Mouse (Mus musculus) heart, adult 2 months (tissue): ENCODE results near the gene AC140267.1. TPM values are rescaled to one million over a fixed set of nuclear protein-coding genes. Genes with fewer than 3 reads are reported as not detected.

ENCODE experiments used
- DNase-seq, 2 experiments: peaks; one replicate each; pipeline ENCODE4 v3.0.0; 2021
- H3K27ac ChIP-seq: fragments of 200-600 bp; 2 replicates; pipeline ENCODE4 v1.8.1; 2022
- H3K27me3 ChIP-seq: fragments of 200-500 bp; 2 replicates; pipeline ENCODE4 v1.6.1; 2012; ENCODE audit warnings: mild to moderate bottlenecking, low read length, inconsistent platforms, mixed read lengths; ENCODE audit not compliant: control insufficient read depth, insufficient read depth
- H3K36me3 ChIP-seq: fragments of 200-500 bp; 2 replicates; pipeline ENCODE4 v1.6.1; 2012; ENCODE audit warnings: low read length, inconsistent platforms; ENCODE audit not compliant: control insufficient read depth, insufficient read depth
- H3K4me1 ChIP-seq: fragments of 200-500 bp; 2 replicates; pipeline ENCODE4 v1.6.1; 2011; ENCODE audit warnings: low read length; ENCODE audit not compliant: control insufficient read depth, insufficient read depth
- H3K4me3 ChIP-seq: fragments of 200-600 bp; 2 replicates; pipeline ENCODE4 v1.8.1; 2022
- H3K79me2 ChIP-seq: fragments of 200-500 bp; replicated peaks from 2 replicates; pipeline ENCODE4 v1.6.1; 2012; ENCODE audit warnings: mild to moderate bottlenecking, inconsistent platforms, low read length, moderate library complexity, mixed read lengths; ENCODE audit not compliant: control insufficient read depth, insufficient read depth
- H3K9ac ChIP-seq: fragments of 200-500 bp; 2 replicates; pipeline ENCODE4 v1.6.1; 2012; ENCODE audit warnings: low read depth, mild to moderate bottlenecking, control low read depth, inconsistent platforms, low read length, mixed read lengths
- CTCF ChIP-seq: fragments of 200-600 bp; IDR thresholded peaks from 2 replicates; pipeline ENCODE4 v1.8.1; 2022; ENCODE audit warnings: antibody characterized with exemption, mild to moderate bottlenecking, moderate library complexity
- EP300 ChIP-seq: fragments of 200-500 bp; IDR thresholded peaks from 2 replicates; pipeline ENCODE4 v1.6.1; 2011; ENCODE audit warnings: low read depth, low read length, control low read depth; ENCODE audit not compliant: insufficient read depth
- POLR2A ChIP-seq: fragments of 200-500 bp; IDR thresholded peaks from 2 replicates; pipeline ENCODE4 v1.6.1; 2011; ENCODE audit warnings: mild to moderate bottlenecking, low read depth, low read length, control low read depth; ENCODE audit not compliant: insufficient read depth
- WGBS: fragments of 180-500 bp; shearing (Covaris S2); methylation state at CpG from one replicate; pipeline ENCODE4 v1.1.7; 2018; 5-methylcytosine and 5-hydroxymethylcytosine counted together
- intact Hi-C: fragments of 180-260 bp; cut with DNase I; formaldehyde crosslinking; loops from one replicate; pipeline ENCODE4 v1.15.1; 2025
- polyA plus RNA-seq: library from polyadenylated mRNA; depleted of rRNA; stranded (reverse); fragments of >200 nt; gene quantifications from 2 replicates; pipeline ENCODE4 v1.2.3, GENCODE M21; 2012
- total RNA-seq, 2 experiments: library from RNA; stranded (reverse); gene quantifications; 2 replicates each; pipeline ENCODE4 v1.2.3; 2021

AC140267.1 gene
- total and polyA plus RNA-seq, 3 experiments = 10.3 to 29.5 TPM; not detected in 1

GRCm38 (mm10) chr15:80199556-80199955 lies 36.1 kb upstream of the AC140267.1 start:
- Histone ChIP-seq H3K36me3 (no peaks in the 10 kb centered on the region), H3K9ac (no peak overlapping the region), H3K27me3 (no peaks in the 10 kb centered on the region), H3K79me2 (no peaks in the 10 kb centered on the region), H3K27ac (no peak overlapping the region), H3K4me3 (no peak overlapping the region), H3K4me1 (no peaks in the 10 kb centered on the region)
- 88% methylated on average over 2 of the region's 2 CpGs for WGBS
- TF ChIP-seq EP300 (no peak), CTCF (no peak), POLR2A (no peak)
- intact Hi-C loops = no loop called here
- no peak for DNase-seq

GRCm38 (mm10) chr15:80202111-80202775 lies 33.4 kb upstream of the AC140267.1 start:
- Histone ChIP-seq H3K4me3 (no peak overlapping the region), H3K9ac (no peak overlapping the region), H3K27ac (no peak overlapping the region), H3K27me3 (no peaks in the 10 kb centered on the region), H3K36me3 (no peaks in the 10 kb centered on the region), H3K4me1 (no peaks in the 10 kb centered on the region), H3K79me2 (no peaks in the 10 kb centered on the region)
- intact Hi-C loops = no loop called here
- WGBS = 67% methylated on average over 6 of the region's 6 CpGs
- DNase-seq = no peak
- no peak for TF ChIP-seq CTCF

- 36% methylated on average over 4 of the region's 4 CpGs for WGBS
- Histone ChIP-seq H3K4me3 (no peak overlapping the region), H3K4me1 (no peaks in the 10 kb centered on the region), H3K36me3 (no peaks in the 10 kb centered on the region), H3K27ac (no peak overlapping the region), H3K27me3 (no peaks in the 10 kb centered on the region), H3K9ac (no peak overlapping the region), H3K79me2 (no peaks in the 10 kb centered on the region)
- intact Hi-C loops = no loop called here
- no peak for DNase-seq
- TF ChIP-seq EP300 (no peak), CTCF (no peak), POLR2A (no peak)
Observed at GRCm38 (mm10) chr15:80203406-80203805, 32.2 kb upstream of the AC140267.1 start.

GRCm38 (mm10) chr15:80206057-80206565 lies 29.5 kb upstream of the AC140267.1 start:
- H3K27me3 ChIP-seq = no peaks in the 10 kb centered on the region
- DNase-seq = no peak
- H3K36me3 ChIP-seq = no peaks in the 10 kb centered on the region
- TF ChIP-seq EP300 (no peak), CTCF (no peak), POLR2A (no peak)
- intact Hi-C loops = no loop called here
- no peaks in the 10 kb centered on the region for H3K79me2 ChIP-seq
- no peak overlapping the region for H3K4me3 ChIP-seq
- 79% methylated on average over 3 of the region's 3 CpGs for WGBS
- H3K27ac ChIP-seq = no peak overlapping the region
- H3K4me1 ChIP-seq = no peaks in the 10 kb centered on the region
- no peak overlapping the region for H3K9ac ChIP-seq

- TF ChIP-seq CTCF (no peak), EP300 (no peak), POLR2A (no peak)
- no peak overlapping the region for H3K4me3 ChIP-seq
- H3K4me1 ChIP-seq = no peaks in the 10 kb centered on the region
- DNase-seq = no peak
- H3K27me3 ChIP-seq = no peaks in the 10 kb centered on the region
- no peak overlapping the region for H3K9ac ChIP-seq
- no peak overlapping the region for H3K27ac ChIP-seq
- WGBS = 64% methylated on average over 4 of the region's 4 CpGs
- H3K36me3 ChIP-seq = no peaks in the 10 kb centered on the region
- no peaks in the 10 kb centered on the region for H3K79me2 ChIP-seq
- intact Hi-C loops = no loop called here
Observed at GRCm38 (mm10) chr15:80208446-80208845, 27.2 kb upstream of the AC140267.1 start.

GRCm38 (mm10) chr15:80213688-80214087 lies 21.9 kb upstream of the AC140267.1 start:
- Histone ChIP-seq H3K9ac (no peak overlapping the region), H3K36me3 (no peaks in the 10 kb centered on the region), H3K79me2 (no peaks in the 10 kb centered on the region), H3K27me3 (no peaks in the 10 kb centered on the region), H3K27ac (no peak overlapping the region), H3K4me3 (no peak overlapping the region), H3K4me1 (no peaks in the 10 kb centered on the region)
- no peak for DNase-seq
- no peak for TF ChIP-seq POLR2A
- no peak for TF ChIP-seq EP300
- TF ChIP-seq CTCF = no peak
- intact Hi-C loops = no loop called here
